Mouse (Mus musculus) myocyte (in vitro differentiated cells): ENCODE results near the gene Fmn2.

ENCODE experiments used
- CEBPB ChIP-seq: IDR thresholded peaks from 2 replicates; pipeline ENCODE4 v1.6.1; 2011; ENCODE audit warnings: mild to moderate bottlenecking, moderate library complexity; ENCODE audit not compliant: poor library complexity, insufficient read depth, severe bottlenecking
- E2F4 ChIP-seq: IDR thresholded peaks from one replicate; pipeline ENCODE4 v1.6.1; 2011; ENCODE audit warnings: mild to moderate bottlenecking, control low read depth, moderate library complexity; ENCODE audit not compliant: insufficient read depth
- MAX ChIP-seq: IDR thresholded peaks from one replicate; pipeline ENCODE4 v1.6.1; 2011; ENCODE audit warnings: low read depth, mild to moderate bottlenecking, control low read depth
- MYOD1 ChIP-seq, 3 experiments: IDR thresholded peaks; one replicate each; pipeline ENCODE4 v1.6.1; 2011; ENCODE audit warnings: control low read depth in 2 of 3, low read depth in 2 of 3, mild to moderate bottlenecking in 2 of 3, moderate library complexity in 1 of 3; ENCODE audit not compliant: insufficient read length in 2 of 3, control insufficient read depth in 1 of 3
- MYOG ChIP-seq, 3 experiments: IDR thresholded peaks; one replicate each; pipeline ENCODE4 v1.6.1; 2011; ENCODE audit warnings: control low read depth in 2 of 3, low read depth in 2 of 3, mild to moderate bottlenecking in 2 of 3; ENCODE audit not compliant: insufficient read length in 2 of 3, control insufficient read depth in 1 of 3, insufficient read depth in 1 of 3
- POLR2A ChIP-seq: IDR thresholded peaks from one replicate; pipeline ENCODE4 v1.6.1; 2011; ENCODE audit warnings: low read depth, mild to moderate bottlenecking, control low read depth, moderate library complexity; ENCODE audit not compliant: insufficient read length
- POLR2AphosphoS2 ChIP-seq: IDR thresholded peaks from one replicate; pipeline ENCODE4 v1.6.1; 2011; ENCODE audit warnings: low read depth, control low read depth; ENCODE audit not compliant: insufficient read length
- REST ChIP-seq: IDR thresholded peaks from one replicate; pipeline ENCODE4 v1.6.1; 2011; ENCODE audit warnings: mild to moderate bottlenecking, control low read depth, moderate library complexity; ENCODE audit not compliant: insufficient read depth, insufficient read length
- SRF ChIP-seq: IDR thresholded peaks from one replicate; pipeline ENCODE4 v1.6.1; 2011; ENCODE audit warnings: low read depth; ENCODE audit not compliant: control insufficient read depth, insufficient read length
- TCF12 ChIP-seq: IDR thresholded peaks from one replicate; pipeline ENCODE4 v1.6.1; 2011; ENCODE audit warnings: mild to moderate bottlenecking, control low read depth; ENCODE audit not compliant: poor library complexity, insufficient read depth, severe bottlenecking
- TCF3 ChIP-seq: IDR thresholded peaks from one replicate; pipeline ENCODE4 v1.6.1; 2011; ENCODE audit warnings: low read depth, control low read depth; ENCODE audit not compliant: insufficient read length
- USF1 ChIP-seq: IDR thresholded peaks from one replicate; pipeline ENCODE4 v1.6.1; 2011; ENCODE audit warnings: low read depth, mild to moderate bottlenecking, control low read depth, moderate library complexity

DNA sequence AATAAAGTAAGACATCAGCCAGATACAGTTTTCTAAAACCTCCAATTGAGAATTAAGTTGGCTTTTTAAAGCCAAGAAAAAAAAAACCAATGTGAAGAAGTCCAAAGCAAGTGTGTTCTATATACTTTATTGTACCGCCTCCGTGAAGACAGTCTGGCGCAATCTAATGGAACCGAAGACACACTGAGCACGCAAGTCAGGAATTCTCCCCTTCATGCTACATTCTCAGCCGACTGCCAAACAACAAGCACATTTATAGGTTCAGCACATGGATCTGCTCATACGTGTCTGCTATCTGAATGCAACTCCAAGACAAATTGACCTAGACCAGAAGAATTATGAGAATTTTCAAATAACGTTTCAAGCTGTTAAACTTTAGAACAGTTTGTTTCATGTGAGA lies 169.2 kb downstream of the Fmn2 start:
- TF ChIP-seq MYOG (IDR thresholded peaks at IDR 0.05; ENCODE audit: control insufficient read depth in 1 of 3, insufficient read depth in 1 of 3, insufficient read length in 2 of 3, low read depth in 2 of 3) (no peak), POLR2A (no peak), TCF3 (no peak), E2F4 (no peak), MAX (no peak), CEBPB (no peak), TCF12 (no peak), USF1 (no peak), SRF (no peak), REST (no peak), MYOD1 (IDR thresholded peaks at IDR 0.05; ENCODE audit: control insufficient read depth in 1 of 3, insufficient read length in 2 of 3, low read depth in 2 of 3) (no peak), POLR2AphosphoS2 (no peak)
